Mouse (Mus musculus) hindbrain, embryonic 15.5 days (tissue): ENCODE data around the gene Zkscan8. TPM values are rescaled to one million over a fixed set of nuclear protein-coding genes. Genes with fewer than 3 reads are reported as not detected.
A peak's percentile ranks its signal among the peaks of the same experiment; 100 is the strongest.
"Not testable (repeated sequence)": the region's sequence is repeated elsewhere in the genome, so short reads cannot be mapped to it uniquely, and the experiment has no call there.

Experiments
- ATAC-seq: fragments of 200-750 bp; cut with Nextera tagmentation; 2 replicates; pipeline ENCODE4 v1.8.0; 2017; ENCODE audit warnings: low read depth, moderate number of reproducible peaks, moderate TSS enrichment; ENCODE audit not compliant: low FRiP score
- H3K27ac ChIP-seq: fragments of 300-500 bp; sonication (generic); replicated peaks from 2 replicates; pipeline ENCODE4 v1.5.1; 2015; ENCODE audit warnings: mild to moderate bottlenecking, inconsistent platforms
- H3K27me3 ChIP-seq: fragments of 300-500 bp; sonication (generic); 2 replicates; pipeline ENCODE4 v1.6.1; 2015; ENCODE audit warnings: control low read depth, inconsistent platforms
- H3K36me3 ChIP-seq: fragments of 300-500 bp; sonication (generic); 2 replicates; pipeline ENCODE4 v1.6.1; 2015; ENCODE audit warnings: control low read depth, inconsistent platforms
- H3K4me1 ChIP-seq: fragments of 300-500 bp; sonication (generic); replicated peaks from 2 replicates; pipeline ENCODE4 v1.6.1; 2015; ENCODE audit warnings: control low read depth, inconsistent platforms
- H3K4me2 ChIP-seq: fragments of 300-500 bp; sonication (generic); 2 replicates; pipeline ENCODE4 v1.6.1; 2015; ENCODE audit warnings: moderate library complexity, mild to moderate bottlenecking, inconsistent platforms
- H3K4me3 ChIP-seq: fragments of 300-500 bp; sonication (generic); 2 replicates; pipeline ENCODE4 v1.5.1; 2015; ENCODE audit warnings: mild to moderate bottlenecking, inconsistent platforms
- H3K9ac ChIP-seq: fragments of 300-500 bp; sonication (generic); 2 replicates; pipeline ENCODE4 v1.6.1; 2015; ENCODE audit warnings: inconsistent platforms
- H3K9me3 ChIP-seq: fragments of 300-500 bp; sonication (generic); 2 replicates; pipeline ENCODE4 v1.6.1; 2016; ENCODE audit warnings: control low read depth, inconsistent platforms
- WGBS: fragments of 180-500 bp; shearing (Covaris S2); methylation state at CpG from one replicate; pipeline ENCODE4 v1.1.7; 2015; 5-methylcytosine and 5-hydroxymethylcytosine counted together
- polyA plus RNA-seq: library from polyadenylated mRNA; unstranded; fragments of >200 nt; fragmentation: Nextera tagmentation; extraction: Ambion mirVana; gene quantifications from 2 replicates; pipeline ENCODE4 v1.2.1, GENCODE M21; 2015

Gene Zkscan8
- polyA plus RNA-seq = 4.5 and 5.0 TPM in 2 replicates

DNA sequence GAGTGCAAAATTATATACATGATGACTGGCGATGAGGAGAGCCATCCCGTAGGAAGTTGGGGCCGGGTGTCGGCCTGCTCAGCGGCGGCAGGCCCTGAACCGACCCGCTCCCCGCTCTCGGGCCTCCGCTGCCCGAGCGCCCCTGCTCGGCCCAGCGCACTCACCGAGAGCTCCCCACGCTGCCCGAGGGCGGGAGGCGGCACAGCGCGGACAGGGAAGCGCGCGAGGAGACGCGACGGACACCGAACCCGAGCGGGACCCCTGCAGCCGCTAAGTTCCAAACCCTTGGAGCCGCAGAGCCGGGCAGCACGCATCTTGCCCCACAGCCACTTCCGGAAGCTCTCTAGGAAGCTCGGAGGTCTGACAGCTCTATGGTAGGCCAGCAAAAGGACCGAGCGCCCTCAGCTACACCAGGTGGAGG is at the start of gene Zkscan8:
Zkscan8 (minus strand) TSS at position 340 of the 421 bp plus-strand sequence.
- peak within 1 kb of the TSS; percentile 81 for H3K4me3 ChIP-seq
- peaks cover 10% of the 10 kb centered on the region for H3K4me1 ChIP-seq
- no peaks in the 10 kb centered on the region for H3K9me3 ChIP-seq
- H3K27me3 ChIP-seq = no peaks in the 10 kb centered on the region
- H3K27ac ChIP-seq = peak within 1 kb of the TSS; percentile 87
- H3K4me2 ChIP-seq = peak within 1 kb of the TSS; percentile 79
- ATAC-seq = peak; percentile 100
- under 1% methylated on average over 39 of the region's 39 CpGs for WGBS
- H3K36me3 ChIP-seq = peaks cover 10% of the 10 kb centered on the region
- H3K9ac ChIP-seq = peak within 1 kb of the TSS; percentile 93

DNA sequence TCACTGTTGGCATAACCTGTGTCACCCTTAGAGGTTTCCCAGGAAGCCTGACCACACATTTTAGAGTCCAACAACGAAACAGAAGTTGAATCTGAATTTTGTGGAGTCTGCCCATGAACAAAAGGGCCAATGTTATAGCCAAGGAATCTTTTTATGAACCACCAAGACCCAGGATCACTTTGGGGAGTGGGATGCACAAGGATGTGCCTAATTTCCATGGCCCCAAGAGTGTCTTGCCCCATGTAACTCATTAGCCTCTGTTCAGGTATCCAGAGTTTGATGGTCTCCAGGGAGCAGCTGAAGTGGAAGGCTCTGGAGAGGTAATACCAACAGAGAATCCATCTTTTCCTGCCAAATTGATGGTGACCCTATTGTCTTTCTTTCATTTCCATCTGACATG is 28.9 kb upstream of the Zkscan8 start, which contains the start of gene Olfr1535:
Olfr1535 (minus strand) TSS at position 101 of the 400 bp plus-strand sequence.
- Histone ChIP-seq H3K4me1 (no peaks in the 10 kb centered on the region), H3K4me3 (no peak within 1 kb of the TSS), H3K27me3 (no peaks in the 10 kb centered on the region), H3K36me3 (no peaks in the 10 kb centered on the region), H3K9ac (no peak within 1 kb of the TSS), H3K9me3 (no peaks in the 10 kb centered on the region), H3K27ac (no peak within 1 kb of the TSS), H3K4me2 (no peak within 1 kb of the TSS)
- WGBS = 60% methylated on average over 1 of the region's 1 CpGs
- no peak for ATAC-seq

GRCm38 (mm10) chr13:21550416-21551110 is 19.6 kb upstream of the Zkscan8 start:
- no peak for ATAC-seq
- H3K9me3 ChIP-seq = no peaks in the 10 kb centered on the region
- H3K27ac ChIP-seq = no peak overlapping the region
- H3K27me3 ChIP-seq = no peaks in the 10 kb centered on the region
- H3K4me2 ChIP-seq = no peak overlapping the region
- no peak overlapping the region for H3K9ac ChIP-seq
- WGBS = 52% methylated on average over 3 of the region's 3 CpGs
- no peaks in the 10 kb centered on the region for H3K36me3 ChIP-seq
- no peaks in the 10 kb centered on the region for H3K4me1 ChIP-seq
- H3K4me3 ChIP-seq = no peak overlapping the region

- Histone ChIP-seq H3K4me3 (no peak overlapping the region), H3K4me2 (no peak overlapping the region), H3K27me3 (no peaks in the 10 kb centered on the region), H3K9me3 (no peaks in the 10 kb centered on the region), H3K36me3 (no peaks in the 10 kb centered on the region), H3K4me1 (no peaks in the 10 kb centered on the region), H3K27ac (no peak overlapping the region), H3K9ac (no peak overlapping the region)
- 90% methylated on average over 3 of the region's 3 CpGs for WGBS
- no peak for ATAC-seq
Measured at GRCm38 (mm10) chr13:21549487-21549886, 18.6 kb upstream of the Zkscan8 start.

- Histone ChIP-seq H3K27ac (no peak within 1 kb of the TSS), H3K4me1 (no peaks in the 10 kb centered on the region), H3K36me3 (no peaks in the 10 kb centered on the region), H3K4me3 (no peak within 1 kb of the TSS), H3K27me3 (no peaks in the 10 kb centered on the region), H3K9me3 (no peaks in the 10 kb centered on the region), H3K4me2 (no peak within 1 kb of the TSS), H3K9ac (no peak within 1 kb of the TSS)
- no peak for ATAC-seq
- WGBS = 88% methylated on average over 1 of the region's 1 CpGs
Measured at GRCm38 (mm10) chr13:21542708-21543107, 11.8 kb upstream of the Zkscan8 start, which contains the start of gene Olfr1366. Gene Olfr1366 (minus strand): TSS chr13:21542808.

- H3K27ac ChIP-seq = no peak overlapping the region
- peaks cover 15% of the 10 kb centered on the region for H3K36me3 ChIP-seq
- WGBS = 52% methylated on average over 7 of the region's 7 CpGs
- no peaks in the 10 kb centered on the region for H3K27me3 ChIP-seq
- H3K4me1 ChIP-seq = peaks cover 10% of the 10 kb centered on the region
- H3K4me3 ChIP-seq = peak overlapping the region; percentile 81
- ATAC-seq = no peak
- no peaks in the 10 kb centered on the region for H3K9me3 ChIP-seq
- peak overlapping the region; percentile 79 for H3K4me2 ChIP-seq
- no peak overlapping the region for H3K9ac ChIP-seq
Measured at GRCm38 (mm10) chr13:21530136-21530535, 784 bp downstream of the Zkscan8 start.

DNA sequence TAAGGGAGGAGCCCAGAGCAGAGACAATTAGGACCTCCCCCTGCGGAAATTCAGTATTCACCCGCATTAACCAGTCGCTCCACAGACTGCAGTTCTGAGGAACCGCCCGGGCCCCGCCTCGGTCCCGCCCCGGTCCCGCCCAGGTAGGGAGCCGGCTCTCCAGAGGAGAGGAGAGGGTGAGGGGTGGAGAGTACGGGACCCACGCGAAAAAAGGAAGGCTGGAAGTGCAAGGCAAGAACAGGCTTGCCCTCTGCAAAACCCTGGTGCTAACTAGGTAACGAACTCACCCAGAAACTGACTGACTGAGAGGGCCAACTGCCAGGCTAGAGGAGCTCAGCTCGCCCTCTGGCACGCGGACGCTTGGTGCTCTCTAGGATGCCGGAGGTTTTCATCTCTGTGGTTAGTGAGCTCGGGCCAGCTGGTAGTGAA is 24.7 kb downstream of the Zkscan8 start:
- H3K27ac ChIP-seq = peak overlapping the region; percentile 80
- peak overlapping the region; percentile 55 for H3K9ac ChIP-seq
- H3K27me3 ChIP-seq = no peaks in the 10 kb centered on the region
- WGBS = under 1% methylated on average over 21 of the region's 21 CpGs
- ATAC-seq = peak; percentile 100
- no peaks in the 10 kb centered on the region for H3K9me3 ChIP-seq
- H3K4me3 ChIP-seq = peak overlapping the region; percentile 55
- no peaks in the 10 kb centered on the region for H3K36me3 ChIP-seq
- H3K4me1 ChIP-seq = peaks cover 2% of the 10 kb centered on the region; the same call in 1 of the 2 replicates
- H3K4me2 ChIP-seq = peak overlapping the region; percentile 55

DNA sequence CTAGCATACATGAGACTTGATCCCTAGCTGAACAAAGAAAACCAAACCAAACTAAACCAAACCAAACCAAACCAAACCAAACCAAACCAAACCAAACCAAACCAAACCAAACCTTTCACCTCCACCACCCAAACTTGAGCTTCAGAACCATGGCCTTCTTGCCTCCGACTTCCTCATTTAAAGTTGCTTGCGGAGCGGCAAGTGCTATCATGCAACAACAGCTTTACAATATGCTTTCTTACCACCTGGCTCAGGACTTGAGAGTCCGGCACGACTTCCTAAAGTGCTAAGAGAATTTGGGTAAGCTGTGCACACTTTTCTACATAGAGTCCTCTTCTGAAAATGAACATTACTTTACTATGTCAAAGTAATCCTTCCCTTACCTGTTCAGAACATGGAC is 28.6 kb downstream of the Zkscan8 start:
- 88% methylated on average over 5 of the region's 5 CpGs for WGBS
- peaks cover 2% of the 10 kb centered on the region; the same call in 1 of the 2 replicates for H3K4me1 ChIP-seq
- H3K4me3 ChIP-seq = no peak overlapping the region
- H3K27ac ChIP-seq = no peak overlapping the region
- no peaks in the 10 kb centered on the region for H3K9me3 ChIP-seq
- no peak overlapping the region for H3K4me2 ChIP-seq
- H3K36me3 ChIP-seq = no peaks in the 10 kb centered on the region
- no peaks in the 10 kb centered on the region for H3K27me3 ChIP-seq
- no peak for ATAC-seq
- no peak overlapping the region for H3K9ac ChIP-seq

DNA sequence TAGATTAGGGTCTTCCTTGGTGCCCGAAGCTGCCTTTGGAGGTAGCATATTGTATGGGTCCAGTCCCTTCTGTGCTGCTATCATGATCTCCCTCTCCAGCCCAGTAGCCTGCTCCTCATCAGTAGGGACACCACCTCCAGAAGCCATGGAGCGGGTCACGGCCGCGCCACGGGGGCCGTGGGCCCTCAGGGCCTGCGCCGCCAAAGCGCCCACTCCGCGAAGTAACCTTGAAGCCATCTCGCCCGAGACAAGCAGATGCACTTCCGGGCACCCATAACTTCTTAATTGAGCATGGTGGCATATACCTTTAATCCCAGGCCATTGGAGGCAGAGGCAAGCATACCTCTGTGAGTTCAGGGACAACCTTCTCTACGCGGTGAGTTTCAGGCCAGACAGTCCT is 29.7 kb downstream of the Zkscan8 start, which contains the start of gene Gm11273:
Gm11273 (minus strand) TSS at position 237 of the 400 bp plus-strand sequence.
- H3K4me3 ChIP-seq, ATAC-seq, H3K9me3 ChIP-seq, H3K9ac ChIP-seq, H3K27ac ChIP-seq, H3K36me3 ChIP-seq, H3K27me3 ChIP-seq, H3K4me2 ChIP-seq, H3K4me1 ChIP-seq: not testable (repeated sequence)
- 92% methylated on average over 17 of the region's 17 CpGs for WGBS

GRCm38 (mm10) chr13:21495080-21495479 is 35.8 kb downstream of the Zkscan8 start, which contains the start of gene AK157302:
Gene AK157302 (plus strand): TSS chr13:21495223.
- 95% methylated on average over 21 of the region's 21 CpGs for WGBS

DNA sequence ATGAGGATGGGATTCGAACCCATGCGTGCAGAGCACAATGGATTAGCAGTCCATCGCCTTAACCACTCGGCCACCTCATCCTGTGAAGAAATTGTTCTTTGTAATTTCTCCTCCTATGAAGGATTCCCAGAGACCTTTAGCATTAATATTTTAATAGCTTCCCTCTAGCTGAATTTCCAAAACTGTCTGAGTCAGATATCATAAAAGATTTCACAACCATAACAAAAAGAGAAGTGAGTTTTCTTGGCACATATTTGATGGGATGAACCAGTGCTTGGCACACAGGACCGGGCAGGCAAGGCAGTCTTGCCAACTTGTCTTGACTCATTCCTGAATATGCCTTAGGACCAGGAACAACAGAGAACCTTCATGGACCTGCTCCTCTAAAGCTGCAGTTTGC is 38.1 kb downstream of the Zkscan8 start:
- no peaks in the 10 kb centered on the region for H3K27me3 ChIP-seq
- H3K4me1 ChIP-seq = no peaks in the 10 kb centered on the region
- no peak overlapping the region for H3K4me2 ChIP-seq
- ATAC-seq = no peak
- no peak overlapping the region for H3K4me3 ChIP-seq
- H3K9ac ChIP-seq = no peak overlapping the region
- no peaks in the 10 kb centered on the region for H3K9me3 ChIP-seq
- 95% methylated on average over 5 of the region's 5 CpGs for WGBS
- 0 out of 2 replicates have a peak, but pooled peaks cover 1% of the 10 kb centered on the region for H3K36me3 ChIP-seq
- H3K27ac ChIP-seq = no peak overlapping the region

More at GRCm38 (mm10) chr13:21495080-21495479, 35.8 kb downstream of the Zkscan8 start, which contains the start of gene AK157302:
- H3K4me2 ChIP-seq = no peak within 1 kb of the TSS
- no peak within 1 kb of the TSS for H3K27ac ChIP-seq
- H3K9me3 ChIP-seq = no peaks in the 10 kb centered on the region
- H3K36me3 ChIP-seq = no peaks in the 10 kb centered on the region
- H3K9ac ChIP-seq = no peak within 1 kb of the TSS
- H3K4me1 ChIP-seq = no peaks in the 10 kb centered on the region
- no peak for ATAC-seq
- no peaks in the 10 kb centered on the region for H3K27me3 ChIP-seq
- H3K4me3 ChIP-seq = no peak within 1 kb of the TSS

DNA sequence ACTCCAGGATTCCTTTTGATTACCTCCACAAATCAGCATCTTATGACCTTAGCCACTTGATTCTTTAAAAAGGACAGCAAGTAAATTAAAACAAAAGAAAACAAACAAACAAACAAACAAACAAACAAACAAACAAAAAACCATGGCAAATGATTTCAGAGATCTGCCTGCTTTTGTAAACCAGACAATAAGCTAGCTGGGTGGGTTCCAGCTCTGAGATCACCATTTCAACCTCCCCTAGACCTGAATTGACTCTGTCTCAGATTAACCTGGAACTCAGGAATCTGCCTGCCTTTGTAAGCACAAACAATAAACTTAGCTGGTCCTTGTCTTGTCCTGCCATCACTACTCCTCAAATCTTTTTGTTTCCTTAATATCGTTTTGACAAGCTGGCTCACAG is 44.0 kb downstream of the Zkscan8 start:
- WGBS = 94% methylated on average over 1 of the region's 1 CpGs
- H3K9ac ChIP-seq = no peak overlapping the region
- H3K4me1 ChIP-seq = no peaks in the 10 kb centered on the region
- peaks cover 42% of the 10 kb centered on the region for H3K36me3 ChIP-seq
- 0 out of 2 replicates have a peak, but pooled peaks cover 5% of the 10 kb centered on the region for H3K9me3 ChIP-seq
- ATAC-seq = no peak
- H3K4me2 ChIP-seq = no peak overlapping the region
- no peak overlapping the region for H3K27ac ChIP-seq
- H3K4me3 ChIP-seq = no peak overlapping the region
- no peaks in the 10 kb centered on the region for H3K27me3 ChIP-seq
